Mouse (Mus musculus) CH12.LX (cell line): ENCODE measurements around the gene Pld1.

Source experiments
- CTCF ChIP-seq, 2 experiments: IDR thresholded peaks in 1 of 2; conservative IDR thresholded peaks in 1 of 2; 2 replicates each; pipeline ENCODE4 v1.5.1; 2011 to 2012; ENCODE audit warnings: low read depth in 2 of 2, low read length in 2 of 2, improper control_type of control experiment in 1 of 2, inconsistent platforms in 1 of 2, mild to moderate bottlenecking in 1 of 2, moderate library complexity in 1 of 2
- EP300 ChIP-seq: IDR thresholded peaks from 2 replicates; pipeline ENCODE4 v1.6.1; 2011; ENCODE audit warnings: low read length, improper control_type of control experiment
- POLR2A ChIP-seq: IDR thresholded peaks from 2 replicates; pipeline ENCODE4 v1.6.1; 2011; ENCODE audit warnings: low read depth, mild to moderate bottlenecking, improper control_type of control experiment, low read length
- POLR2AphosphoS2 ChIP-seq: IDR thresholded peaks from 2 replicates; pipeline ENCODE4 v1.6.1; 2011; ENCODE audit warnings: low read depth, low read length, improper control_type of control experiment

- no peak for TF ChIP-seq POLR2A
- no peak for TF ChIP-seq EP300
- TF ChIP-seq CTCF (conservative IDR thresholded peaks at IDR 0.05 in 1 of 2, IDR thresholded peaks at IDR 0.05 in 1 of 2; ENCODE audit: low read depth in 2 of 2, low read length in 2 of 2) = no peak
- no peak for TF ChIP-seq POLR2AphosphoS2
Measured at GRCm38 (mm10) chr3:27899012-27899726, 39.3 kb upstream of the Pld1 start.
